Mouse (Mus musculus): ENCODE results near the gene Spaca3.

DNA sequence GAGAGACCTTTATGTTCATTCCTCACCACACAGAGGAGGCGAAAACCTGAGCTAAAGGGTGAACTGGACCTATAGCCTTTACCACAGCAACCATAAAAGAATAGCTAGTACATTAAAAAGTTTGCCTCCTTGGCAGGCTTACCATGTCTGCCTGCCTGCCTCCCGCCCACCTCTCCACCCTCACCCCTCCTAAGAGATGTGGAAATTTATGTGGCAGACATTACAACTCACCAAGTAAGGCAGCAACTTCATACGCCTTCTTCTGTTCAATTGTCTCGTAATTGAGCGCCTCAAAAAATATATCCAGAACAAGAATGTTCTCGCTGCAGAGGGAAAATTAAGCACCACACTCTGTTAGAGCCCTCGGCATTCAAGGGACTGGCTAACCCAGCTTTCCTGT is 28.2 kb downstream of the Spaca3 start:
- no peak for TF ChIP-seq POLR2A (IDR thresholded peaks at IDR 0.05; ENCODE audit: insufficient read depth, low read depth, low read length)
- TF ChIP-seq CTCF (IDR thresholded peaks at IDR 0.05; ENCODE audit: insufficient read depth, low read depth, low read length): no peak

Measured in olfactory bulb, adult 2 months (tissue).